Mouse (Mus musculus): Measurements from ENCODE around the gene Cdc42bpg.
"Not testable (repeated sequence)": the region's sequence is repeated elsewhere in the genome, so short reads cannot be mapped to it uniquely, and the experiment has no call there.

Gene Cdc42bpg

DNA sequence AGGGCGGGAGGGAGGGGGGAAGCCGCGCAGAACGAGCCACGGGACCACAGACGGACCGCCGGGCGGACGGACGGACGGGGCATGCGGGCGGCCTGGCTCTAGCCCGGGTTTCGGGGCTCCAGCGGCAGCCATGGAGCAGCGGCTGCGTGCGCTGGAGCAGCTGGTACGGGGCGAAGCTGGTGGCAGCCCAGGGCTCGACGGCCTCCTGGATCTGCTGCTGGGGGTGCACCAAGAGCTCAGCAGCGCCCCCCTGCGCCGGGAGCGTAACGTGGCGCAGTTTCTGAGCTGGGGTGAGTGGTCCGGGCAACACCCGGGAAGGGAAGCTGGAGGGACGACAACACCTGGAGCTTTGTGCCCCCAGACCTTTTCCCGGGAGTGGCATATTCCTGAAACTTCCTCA lies 330 bp downstream of the Cdc42bpg start:
- TF ChIP-seq CTCF (conservative IDR thresholded peaks at IDR 0.05; ENCODE audit: low read length) (peak; percentile 55), POU5F1 (IDR thresholded peaks at IDR 0.05; ENCODE audit: borderline replicate concordance, low read length) (no peak)
- peaks cover 42% of the 10 kb centered on the region for H3K36me3 ChIP-seq (ENCODE audit: insufficient read depth, low read length)

DNA sequence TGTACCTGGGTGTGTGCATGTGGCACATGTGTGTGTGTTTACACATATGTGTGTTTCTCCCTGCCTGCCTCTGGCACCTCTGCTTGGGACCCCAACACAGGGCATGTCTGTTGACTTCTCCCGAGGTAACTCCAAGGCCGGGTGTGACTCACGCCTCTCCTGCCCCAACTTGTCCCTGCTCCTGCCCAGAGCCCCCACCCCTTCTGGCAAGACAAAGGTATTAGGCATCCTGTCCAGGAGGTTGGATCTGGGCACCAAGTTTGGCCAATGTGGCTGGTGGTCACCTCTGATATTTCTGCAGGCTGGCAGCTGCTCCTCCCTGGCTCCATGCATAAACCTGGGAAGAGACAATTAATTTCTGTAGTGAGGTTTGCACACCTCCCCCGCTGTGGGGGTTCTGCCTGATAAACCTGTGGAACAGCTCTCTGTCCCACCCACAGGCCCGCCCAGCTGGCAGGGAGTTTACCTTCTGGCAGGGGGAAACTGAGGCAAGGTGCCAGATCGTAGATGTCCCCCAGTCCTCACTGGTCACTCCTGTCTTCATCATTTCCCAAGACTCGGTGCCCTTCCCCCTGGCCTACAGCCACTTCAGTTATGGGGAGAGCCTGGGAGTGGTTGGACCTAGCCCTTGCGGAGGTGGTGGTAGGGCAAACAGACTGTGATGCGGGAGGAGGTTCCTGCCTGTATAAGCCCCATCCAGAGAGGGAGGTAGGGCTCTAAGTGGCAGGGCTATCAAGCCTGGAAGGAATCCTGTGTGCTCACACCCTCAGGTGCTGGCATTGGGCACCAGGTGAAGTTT lies 1.7 kb downstream of the Cdc42bpg start:
- peak overlapping the region; percentile 84 for H3K4me3 ChIP-seq (replicated peaks; ENCODE audit: low read length)

More for the DNA sequence above, 330 bp downstream of the Cdc42bpg start:
- Histone ChIP-seq H3K27me3 (ENCODE audit: insufficient read depth, low read length) (no peaks in the 10 kb centered on the region), H3K4me1 (replicated peaks; ENCODE audit: low read depth, low read length) (peaks cover 73% of the 10 kb centered on the region), H3K9me3 (ENCODE audit: low read length) (no peaks in the 10 kb centered on the region), H3K4me3 (replicated peaks; ENCODE audit: low read length) (peak overlapping the region; percentile 84)

GRCm38 (mm10) chr19:6310181-6310580 lies 3.9 kb downstream of the Cdc42bpg start:
- Histone ChIP-seq H3K4me1 (replicated peaks; ENCODE audit: low read depth, low read length) (peaks cover 67% of the 10 kb centered on the region), H3K27me3 (ENCODE audit: insufficient read depth, low read length) (no peaks in the 10 kb centered on the region), H3K36me3 (ENCODE audit: insufficient read depth, low read length) (peaks cover 78% of the 10 kb centered on the region), H3K4me3 (replicated peaks; ENCODE audit: low read length) (no peak overlapping the region), H3K9me3 (ENCODE audit: low read length) (no peaks in the 10 kb centered on the region)
- TF ChIP-seq CTCF (conservative IDR thresholded peaks at IDR 0.05; ENCODE audit: low read length), result no peak
- no peak for TF ChIP-seq POU5F1 (IDR thresholded peaks at IDR 0.05; ENCODE audit: borderline replicate concordance, low read length)
- no peak for TF ChIP-seq NANOG (IDR thresholded peaks at IDR 0.05; ENCODE audit: borderline replicate concordance, low read length)

More for the DNA sequence above, 1.7 kb downstream of the Cdc42bpg start:
- no peak for TF ChIP-seq CTCF (conservative IDR thresholded peaks at IDR 0.05; ENCODE audit: low read length)
- TF ChIP-seq NANOG (IDR thresholded peaks at IDR 0.05; ENCODE audit: borderline replicate concordance, low read length), result no peak
- TF ChIP-seq POU5F1 (IDR thresholded peaks at IDR 0.05; ENCODE audit: borderline replicate concordance, low read length), result no peak
- no peaks in the 10 kb centered on the region for H3K9me3 ChIP-seq (ENCODE audit: low read length)
- H3K36me3 ChIP-seq (ENCODE audit: insufficient read depth, low read length), result peaks cover 55% of the 10 kb centered on the region
- peaks cover 70% of the 10 kb centered on the region for H3K4me1 ChIP-seq (replicated peaks; ENCODE audit: low read depth, low read length)
- no peaks in the 10 kb centered on the region for H3K27me3 ChIP-seq (ENCODE audit: insufficient read depth, low read length)

DNA sequence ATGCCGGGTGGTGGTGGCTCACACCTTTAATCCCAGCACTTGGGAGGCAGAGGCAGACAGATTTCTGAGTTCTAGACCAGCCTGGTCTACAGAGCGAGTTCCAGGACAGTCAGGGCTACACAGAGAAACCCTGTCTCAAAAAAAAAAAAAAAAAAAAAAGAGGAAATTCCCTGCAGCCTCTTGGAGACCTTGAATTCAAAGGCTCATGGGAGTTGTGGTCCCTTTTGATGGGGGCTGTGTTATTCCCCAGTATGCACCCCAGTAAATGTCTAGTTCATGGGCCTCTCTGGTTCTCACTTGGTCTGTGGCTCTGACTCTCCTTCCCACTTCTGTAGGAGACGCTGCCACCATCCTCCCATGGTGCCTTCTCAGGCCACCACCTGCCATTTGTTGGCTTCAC lies 5.5 kb downstream of the Cdc42bpg start:
- Histone ChIP-seq H3K36me3 (ENCODE audit: insufficient read depth, low read length) (peaks cover 94% of the 10 kb centered on the region), H3K4me1 (replicated peaks; ENCODE audit: low read depth, low read length) (peaks cover 75% of the 10 kb centered on the region)
- not testable (repeated sequence) for H3K4me3 ChIP-seq (replicated peaks; ENCODE audit: low read length); H3K9me3 ChIP-seq (ENCODE audit: low read length); H3K27me3 ChIP-seq (ENCODE audit: insufficient read depth, low read length)

GRCm38 (mm10) chr19:6313796-6314195 lies 7.5 kb downstream of the Cdc42bpg start:
- Histone ChIP-seq H3K27me3 (ENCODE audit: insufficient read depth, low read length) (no peaks in the 10 kb centered on the region), H3K4me1 (replicated peaks; ENCODE audit: low read depth, low read length) (peaks cover 68% of the 10 kb centered on the region), H3K9me3 (ENCODE audit: low read length) (no peaks in the 10 kb centered on the region), H3K4me3 (replicated peaks; ENCODE audit: low read length) (no peak overlapping the region), H3K36me3 (ENCODE audit: insufficient read depth, low read length) (peaks cover 100% of the 10 kb centered on the region)
- no peak for TF ChIP-seq POU5F1 (IDR thresholded peaks at IDR 0.05; ENCODE audit: borderline replicate concordance, low read length)
- no peak for TF ChIP-seq NANOG (IDR thresholded peaks at IDR 0.05; ENCODE audit: borderline replicate concordance, low read length)
- no peak for TF ChIP-seq CTCF (conservative IDR thresholded peaks at IDR 0.05; ENCODE audit: low read length)

GRCm38 (mm10) chr19:6314513-6314912 lies 8.3 kb downstream of the Cdc42bpg start:
- no peaks in the 10 kb centered on the region for H3K27me3 ChIP-seq (ENCODE audit: insufficient read depth, low read length)
- no peak for TF ChIP-seq NANOG (IDR thresholded peaks at IDR 0.05; ENCODE audit: borderline replicate concordance, low read length)
- no peak for TF ChIP-seq POU5F1 (IDR thresholded peaks at IDR 0.05; ENCODE audit: borderline replicate concordance, low read length)
- no peak for TF ChIP-seq CTCF (conservative IDR thresholded peaks at IDR 0.05; ENCODE audit: low read length)

GRCm38 (mm10) chr19:6315573-6315972 lies 9.3 kb downstream of the Cdc42bpg start:
- Histone ChIP-seq H3K4me3 (replicated peaks; ENCODE audit: low read length) (no peak overlapping the region), H3K9me3 (ENCODE audit: low read length) (no peaks in the 10 kb centered on the region), H3K4me1 (replicated peaks; ENCODE audit: low read depth, low read length) (peaks cover 70% of the 10 kb centered on the region), H3K36me3 (ENCODE audit: insufficient read depth, low read length) (peaks cover 100% of the 10 kb centered on the region), H3K27me3 (ENCODE audit: insufficient read depth, low read length) (no peaks in the 10 kb centered on the region)
- no peak for TF ChIP-seq POU5F1 (IDR thresholded peaks at IDR 0.05; ENCODE audit: borderline replicate concordance, low read length)
- TF ChIP-seq CTCF (conservative IDR thresholded peaks at IDR 0.05; ENCODE audit: low read length), result no peak
- TF ChIP-seq NANOG (IDR thresholded peaks at IDR 0.05; ENCODE audit: borderline replicate concordance, low read length), result no peak

More at GRCm38 (mm10) chr19:6314513-6314912, 8.3 kb downstream of the Cdc42bpg start:
- Histone ChIP-seq H3K4me3 (replicated peaks; ENCODE audit: low read length) (no peak overlapping the region), H3K36me3 (ENCODE audit: insufficient read depth, low read length) (peaks cover 100% of the 10 kb centered on the region), H3K9me3 (ENCODE audit: low read length) (no peaks in the 10 kb centered on the region), H3K4me1 (replicated peaks; ENCODE audit: low read depth, low read length) (peaks cover 62% of the 10 kb centered on the region)

- Histone ChIP-seq H3K4me3 (replicated peaks; ENCODE audit: low read length) (no peak overlapping the region), H3K27me3 (ENCODE audit: insufficient read depth, low read length) (no peaks in the 10 kb centered on the region), H3K36me3 (ENCODE audit: insufficient read depth, low read length) (peaks cover 98% of the 10 kb centered on the region), H3K9me3 (ENCODE audit: low read length) (no peaks in the 10 kb centered on the region), H3K4me1 (replicated peaks; ENCODE audit: low read depth, low read length) (peaks cover 82% of the 10 kb centered on the region)
- TF ChIP-seq CTCF (conservative IDR thresholded peaks at IDR 0.05; ENCODE audit: low read length) (no peak), NANOG (IDR thresholded peaks at IDR 0.05; ENCODE audit: borderline replicate concordance, low read length) (no peak), POU5F1 (IDR thresholded peaks at IDR 0.05; ENCODE audit: borderline replicate concordance, low read length) (no peak)
These were observed 11.9 kb downstream of the Cdc42bpg start for GRCm38 (mm10) chr19:6318145-6318544.

DNA sequence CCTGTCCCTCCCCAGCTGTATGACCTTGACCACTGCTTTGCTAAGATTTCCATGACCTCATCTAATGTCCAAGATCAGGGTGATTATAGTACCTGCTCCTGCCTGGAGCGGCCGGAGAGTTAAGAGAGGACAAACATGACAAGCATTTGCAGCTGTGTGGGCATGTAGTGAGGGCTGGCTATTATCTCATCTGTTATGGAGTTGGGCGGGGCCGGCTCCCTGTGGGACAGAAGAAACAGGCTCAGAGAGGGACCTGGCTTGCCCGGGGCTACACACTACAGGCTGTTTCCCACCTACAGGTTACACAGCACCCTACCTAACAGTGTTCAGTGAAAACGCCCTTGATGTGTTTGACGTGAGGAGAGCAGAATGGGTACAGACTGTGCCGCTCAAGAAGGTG lies 15.1 kb downstream of the Cdc42bpg start:
- Histone ChIP-seq H3K4me3 (replicated peaks; ENCODE audit: low read length) (peak overlapping the region; percentile 62), H3K9me3 (ENCODE audit: low read length) (no peaks in the 10 kb centered on the region), H3K27me3 (ENCODE audit: insufficient read depth, low read length) (no peaks in the 10 kb centered on the region), H3K4me1 (replicated peaks; ENCODE audit: low read depth, low read length) (peaks cover 67% of the 10 kb centered on the region), H3K36me3 (ENCODE audit: insufficient read depth, low read length) (peaks cover 98% of the 10 kb centered on the region)
- TF ChIP-seq CTCF (conservative IDR thresholded peaks at IDR 0.05; ENCODE audit: low read length) (no peak), POU5F1 (IDR thresholded peaks at IDR 0.05; ENCODE audit: borderline replicate concordance, low read length) (no peak), NANOG (IDR thresholded peaks at IDR 0.05; ENCODE audit: borderline replicate concordance, low read length) (no peak)

Measured in E14TG2a.4 (cell line).